Mouse (Mus musculus) megakaryocyte-erythroid progenitor cell, adult 5-6 weeks (primary cell): ENCODE results near the gene Akap8. TPM values are rescaled to one million over a fixed set of nuclear protein-coding genes. Genes with fewer than 3 reads are reported as not detected.

Experiments used
- ATAC-seq: replicated peaks from 2 replicates; pipeline ENCODE4 v1.8.0; 2016; ENCODE audit warnings: mild to moderate bottlenecking, inconsistent platforms; ENCODE audit not compliant: severe bottlenecking, poor library complexity, low FRiP score, low TSS enrichment
- total RNA-seq, 2 experiments: library from RNA; stranded (forward) in 1 of 2; stranded (reverse) in 1 of 2; fragments of 200-1000, 215-1000 nt in 1 of 2; fragments of >200 nt in 1 of 2; fragmentation: Nextera tagmentation in 1 of 2; gene quantifications; 2 replicates each; pipeline ENCODE4 v1.2.3; 2014 to 2017

The Akap8 gene
- total RNA-seq, 2 experiments from 2014 or later, result 135 to 214 TPM

GRCm38 (mm10) chr17:32295160-32295559 is 25.9 kb downstream of the Akap8 start:
- ATAC-seq, result no peak

GRCm38 (mm10) chr17:32285138-32285670 is 35.8 kb downstream of the Akap8 start:
- ATAC-seq, result no peak

GRCm38 (mm10) chr17:32284262-32285137 is 36.5 kb downstream of the Akap8 start, which contains the start of gene Brd4:
TSS of gene Brd4 (minus strand) at chr17:32284722.
- peak; percentile 83 for ATAC-seq

DNA sequence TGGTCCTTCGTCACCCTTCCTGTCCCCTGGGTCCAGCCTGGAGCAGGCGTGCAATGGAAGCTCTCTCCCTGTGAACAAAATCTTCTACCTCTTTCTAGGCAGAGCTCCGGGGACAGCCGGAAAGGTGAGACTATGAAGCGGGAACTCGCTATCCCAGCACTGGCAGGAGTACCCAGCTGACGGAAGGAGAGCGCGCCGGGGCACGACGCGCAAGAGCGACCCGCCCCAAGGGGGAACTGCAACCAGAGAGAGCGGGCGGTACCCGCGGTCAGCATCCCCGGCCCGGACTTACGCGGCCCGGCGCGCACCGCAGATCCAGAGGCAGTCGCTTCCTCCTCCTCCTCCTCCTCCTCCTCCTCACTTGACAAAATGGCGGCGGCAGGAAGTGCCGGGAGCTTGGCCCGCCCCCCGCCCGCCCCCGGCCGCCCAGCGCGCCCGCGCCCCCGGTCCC is 37.2 kb downstream of the Akap8 start:
- peak; percentile 64 for ATAC-seq

DNA sequence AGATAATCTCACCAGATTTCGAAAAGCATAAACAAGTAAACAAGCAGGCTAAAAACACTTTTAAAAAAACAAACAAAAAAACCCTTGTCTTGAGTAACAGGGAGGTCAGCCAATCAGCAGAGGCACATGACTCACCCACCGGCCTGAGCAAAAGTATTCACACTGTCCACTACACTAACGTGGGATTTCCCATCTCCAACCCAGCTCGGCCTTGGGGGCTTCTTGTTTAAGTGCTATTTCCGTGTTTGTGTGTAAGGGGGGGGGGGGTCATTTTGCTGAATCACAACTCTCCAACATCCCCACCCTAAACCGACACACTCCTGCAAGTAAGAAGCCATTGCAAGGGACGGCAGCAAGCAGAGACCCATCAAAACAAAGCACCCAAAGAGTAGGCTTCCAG is 37.7 kb downstream of the Akap8 start:
- peak; percentile 11; the same call in 1 of the 2 replicates for ATAC-seq

DNA sequence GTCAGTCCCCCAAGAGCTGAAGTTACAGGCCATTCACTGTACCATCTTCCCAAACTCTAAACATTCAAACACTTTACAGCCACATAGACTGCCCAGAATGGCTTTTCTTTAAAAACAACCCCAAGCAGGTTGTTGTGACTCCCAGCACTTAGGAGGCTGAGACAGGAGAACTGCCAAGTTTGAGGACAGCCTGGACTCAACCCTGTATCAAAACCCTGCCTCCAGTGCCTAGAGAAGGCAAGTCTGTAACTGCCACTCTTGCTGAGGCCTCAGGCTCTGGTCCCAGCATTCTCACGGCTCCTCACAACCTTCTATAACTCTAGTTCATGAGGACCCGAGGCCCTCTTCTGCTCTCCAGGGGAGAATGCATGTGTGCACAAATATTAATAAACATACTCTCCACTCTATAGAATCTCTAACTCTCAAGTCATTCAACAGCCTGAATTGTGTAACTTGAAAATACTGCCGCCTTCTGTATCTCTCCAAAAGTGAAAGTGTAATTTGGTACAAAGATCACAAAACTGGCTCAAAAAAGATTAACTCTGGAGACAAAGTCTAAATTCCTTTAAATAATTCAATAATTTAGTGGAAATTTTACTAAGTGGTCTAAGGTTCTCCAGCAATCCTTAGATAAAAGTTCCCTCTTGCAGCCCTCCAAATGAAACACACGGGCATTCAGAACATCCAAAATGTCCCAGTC is 39.3 kb downstream of the Akap8 start:
- ATAC-seq, result no peak

DNA sequence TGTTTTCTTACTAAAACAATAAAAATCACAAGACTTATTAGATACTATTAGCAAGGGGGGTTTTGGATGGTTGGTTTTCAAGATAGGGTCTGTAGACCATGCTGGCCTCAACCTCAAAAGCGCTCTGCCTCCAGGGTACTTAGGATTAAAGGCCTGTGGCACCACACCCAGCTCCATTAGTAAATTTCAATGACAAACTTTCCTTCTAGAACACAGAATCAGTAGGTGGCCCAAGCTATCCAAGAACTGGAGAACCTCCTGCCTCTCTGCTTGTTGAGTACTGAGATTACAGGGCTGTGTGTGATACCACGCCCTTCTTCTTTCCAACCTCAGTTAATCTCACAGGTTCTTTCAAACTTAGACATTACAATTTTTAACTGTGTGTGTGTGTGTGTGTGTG is 39.9 kb downstream of the Akap8 start:
- no peak for ATAC-seq

DNA sequence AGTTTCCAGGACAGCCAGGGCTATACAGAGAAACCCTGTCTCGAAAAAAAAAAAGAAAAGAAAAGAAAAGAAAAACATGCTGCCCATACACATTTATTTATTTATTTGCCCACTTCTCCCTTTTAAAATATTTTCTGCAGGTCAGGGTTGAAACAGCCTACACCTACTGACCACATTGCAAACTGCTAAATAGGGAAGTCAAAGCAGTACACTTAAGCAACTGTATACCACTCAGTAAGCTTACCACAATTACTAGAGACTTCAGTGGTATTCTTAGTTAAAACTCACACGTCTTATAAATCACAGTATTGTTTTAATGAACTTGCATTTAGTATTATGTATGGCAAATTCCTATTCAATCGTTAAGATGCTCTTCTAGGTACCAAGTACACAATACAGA is 40.5 kb downstream of the Akap8 start:
- no peak for ATAC-seq

DNA sequence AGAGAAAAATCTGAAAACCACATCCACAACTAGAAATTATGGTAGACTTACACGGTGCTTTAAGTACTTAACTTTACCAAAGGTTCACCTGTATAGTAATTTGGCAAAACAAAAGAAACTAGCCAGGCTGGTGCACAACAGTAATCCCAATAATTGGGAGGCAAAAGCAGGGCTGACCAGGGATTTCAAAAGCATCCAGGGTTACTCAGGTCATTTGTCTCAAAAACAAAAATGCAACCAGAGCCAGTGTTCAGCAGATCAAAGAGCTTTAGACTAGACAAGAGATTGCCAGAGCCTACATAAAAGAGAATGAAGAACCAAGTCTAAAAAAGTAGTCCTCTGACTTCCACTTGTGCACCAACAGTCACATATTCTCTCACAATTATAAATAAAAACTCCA is 43.8 kb downstream of the Akap8 start:
- no peak for ATAC-seq

GRCm38 (mm10) chr17:32275568-32275967 is 45.5 kb downstream of the Akap8 start:
- no peak for ATAC-seq

DNA sequence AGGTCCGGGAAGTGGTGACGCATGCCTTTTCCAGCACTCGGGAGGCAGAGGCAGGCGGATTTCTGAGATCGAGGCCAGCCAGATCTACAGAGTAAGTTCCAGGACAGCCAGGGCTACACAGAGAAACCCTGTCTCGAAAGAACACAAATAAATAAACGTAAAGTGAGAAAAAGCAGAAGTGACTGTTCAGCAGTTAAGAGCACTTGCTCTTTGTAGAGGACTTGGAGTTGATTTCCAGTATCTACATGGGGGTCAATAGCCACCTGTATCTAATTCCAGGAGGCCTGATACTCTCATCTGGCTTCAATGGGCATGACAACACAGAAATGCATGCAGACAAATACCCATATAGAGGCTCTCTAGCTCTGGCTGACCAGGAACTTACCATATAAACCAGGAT is 51.9 kb downstream of the Akap8 start:
- ATAC-seq, result no peak

GRCm38 (mm10) chr17:32268540-32268960 is 52.5 kb downstream of the Akap8 start:
- no peak for ATAC-seq

GRCm38 (mm10) chr17:32268096-32268495 is 52.9 kb downstream of the Akap8 start:
- ATAC-seq, result no peak

DNA sequence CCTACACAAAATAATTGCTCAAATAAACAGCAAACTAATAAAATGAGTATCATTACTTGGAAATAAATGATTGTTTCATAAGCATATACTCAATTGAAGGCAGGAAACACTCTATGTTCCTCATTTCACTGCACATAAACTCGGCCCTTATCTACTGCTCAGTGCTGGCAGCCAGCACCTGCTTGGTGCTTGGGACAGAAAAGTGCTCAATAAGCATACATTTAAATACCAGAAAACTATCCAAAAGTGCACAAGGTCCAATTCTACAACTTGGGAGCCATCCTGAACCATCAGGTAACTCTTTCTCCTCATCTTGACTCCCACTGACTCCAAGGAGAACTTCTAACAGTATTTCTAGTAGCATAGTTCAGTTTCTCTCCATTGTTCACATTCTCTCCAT is 53.4 kb downstream of the Akap8 start:
- ATAC-seq, result peak; percentile 59

DNA sequence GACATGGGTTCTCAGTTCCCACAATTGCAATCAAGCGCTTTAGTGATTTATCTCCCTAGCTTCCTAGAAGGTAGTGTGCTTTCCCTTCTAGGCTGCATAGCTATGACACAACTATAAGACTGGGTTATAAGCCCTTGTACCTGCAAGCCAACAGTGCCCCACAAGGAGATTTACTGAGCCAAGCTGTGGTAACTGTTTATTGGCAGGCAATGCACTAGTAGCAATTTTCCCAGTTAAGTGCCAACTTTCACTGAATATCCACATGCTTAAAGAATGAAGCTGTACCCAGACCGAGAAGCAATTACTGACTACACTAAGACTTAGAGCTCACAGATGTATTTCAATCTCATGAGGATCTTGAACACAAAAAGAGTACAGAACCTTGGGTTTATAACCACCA is 57.4 kb downstream of the Akap8 start:
- no peak for ATAC-seq

DNA sequence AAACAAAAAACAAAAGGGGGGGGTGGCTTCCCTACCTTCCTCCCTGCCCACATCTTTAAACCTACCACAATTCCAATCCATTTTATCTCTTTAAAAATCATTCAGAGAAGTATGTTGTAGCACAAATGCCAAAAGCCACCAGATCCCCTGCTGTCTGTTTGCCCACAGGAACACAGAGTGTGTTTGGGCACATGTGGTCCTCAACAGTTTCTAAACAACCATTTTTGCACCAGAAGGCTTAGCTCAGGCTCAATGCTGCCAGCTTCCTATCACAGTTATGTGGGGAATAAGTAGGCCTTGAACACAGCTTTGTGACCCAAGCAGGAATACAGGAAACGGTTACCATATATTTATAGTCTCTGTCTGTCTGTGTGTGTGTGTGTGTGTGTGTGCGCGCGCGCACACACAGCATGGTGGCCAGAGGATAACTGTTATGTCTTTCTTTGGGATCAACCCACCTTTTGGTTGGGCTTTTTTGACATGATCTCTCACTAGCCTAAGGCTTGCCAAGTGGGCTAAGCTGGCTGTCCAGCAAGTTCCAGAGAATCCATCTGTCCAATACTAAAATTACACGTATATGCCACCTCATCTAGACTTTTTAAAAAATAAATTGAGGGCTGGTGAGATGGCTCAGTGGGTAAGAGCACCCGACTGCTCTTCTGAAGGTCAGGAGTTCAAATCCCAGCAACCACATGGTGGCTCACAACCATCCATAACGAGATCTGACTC is 58.0 kb downstream of the Akap8 start:
- ATAC-seq, result no peak

DNA sequence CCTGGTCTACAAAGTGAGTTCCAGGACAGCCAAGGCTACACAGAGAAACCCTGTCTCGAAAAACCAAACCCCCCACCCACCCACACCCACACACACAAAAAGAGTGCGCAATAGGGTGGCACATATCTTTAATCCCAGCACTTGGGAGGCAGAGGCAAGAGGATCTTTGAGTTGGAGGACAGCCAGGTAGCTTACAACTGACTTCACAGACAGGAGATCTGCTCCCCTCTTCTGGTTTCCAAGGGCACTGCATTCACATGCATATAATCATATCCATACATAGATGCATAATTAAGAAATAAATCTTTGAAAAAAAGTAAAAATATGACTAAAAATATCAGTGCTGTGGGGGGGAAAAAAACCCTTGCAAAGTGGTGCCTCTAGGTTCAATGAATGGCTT is 62.2 kb downstream of the Akap8 start:
- no peak for ATAC-seq

DNA sequence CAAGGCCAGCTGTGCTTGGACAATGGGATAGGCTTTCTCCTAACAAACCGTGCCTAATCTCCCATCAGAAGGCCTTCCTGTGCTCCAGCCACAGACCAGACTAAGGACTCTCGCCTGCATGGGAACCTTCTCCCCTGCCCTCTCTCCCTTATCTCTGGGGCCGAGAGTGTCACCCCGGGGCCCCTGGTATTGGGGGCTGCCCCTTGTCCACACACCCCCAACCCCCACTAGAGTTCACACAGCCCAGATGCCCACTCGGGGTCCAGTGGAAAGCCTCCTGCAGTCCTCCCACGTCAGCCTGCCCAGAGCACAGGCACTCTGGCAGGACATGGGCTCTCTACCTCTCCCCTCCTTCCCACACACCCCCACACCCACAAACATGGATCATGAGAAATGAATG is 63.1 kb downstream of the Akap8 start:
- ATAC-seq, result no peak

GRCm38 (mm10) chr17:32257452-32257851 is 63.6 kb downstream of the Akap8 start:
- ATAC-seq, result no peak

- ATAC-seq, result no peak
Observed at GRCm38 (mm10) chr17:32256896-32257295, 64.1 kb downstream of the Akap8 start.
